Mouse (Mus musculus) cerebellum, adult 8-10 months (tissue): ENCODE results near the gene Prkar2b.

Experiments
- DNase-seq: peaks from one replicate; pipeline ENCODE4 v3.0.0; 2022

The Prkar2b gene

DNA sequence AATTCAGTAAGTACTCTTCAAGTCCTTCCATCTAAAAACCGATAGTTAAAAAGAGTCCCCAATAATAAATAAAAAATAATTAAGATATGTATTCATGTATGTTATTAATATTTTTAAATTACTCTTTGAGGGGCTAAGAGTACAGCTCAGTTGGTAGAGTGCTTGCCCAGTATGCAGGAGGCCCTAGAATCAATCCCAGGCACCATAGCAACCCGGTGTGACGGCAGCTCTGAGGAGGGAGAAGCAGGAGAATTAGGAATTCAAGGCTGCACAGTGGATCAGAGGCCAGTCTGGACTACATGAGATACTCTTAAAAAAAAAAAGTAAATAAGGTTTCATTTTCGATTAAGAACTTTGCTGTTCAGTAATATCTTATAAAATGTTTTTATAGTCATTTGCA is 53.5 kb downstream of the Prkar2b start:
- DNase-seq: no peak

DNA sequence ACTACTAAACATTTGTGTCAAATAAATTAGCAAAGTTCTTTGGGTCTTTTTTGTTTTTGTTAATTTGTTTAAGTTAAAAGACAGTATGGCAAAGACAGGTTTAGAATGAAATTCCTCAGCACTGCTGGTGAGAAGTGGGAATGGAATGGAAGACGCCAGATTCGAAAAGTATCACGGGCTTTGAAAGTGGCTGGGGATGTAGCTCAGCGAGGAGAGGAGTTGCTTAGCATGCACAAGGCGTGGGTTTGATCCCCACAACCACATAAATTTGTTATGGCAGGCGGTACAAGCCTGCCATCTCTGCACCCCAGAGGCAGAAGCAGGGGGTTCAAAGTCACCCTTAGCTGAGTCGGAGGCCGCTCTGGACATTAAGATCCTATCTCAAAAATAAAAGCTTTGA is 54.1 kb downstream of the Prkar2b start:
- no peak for DNase-seq

DNA sequence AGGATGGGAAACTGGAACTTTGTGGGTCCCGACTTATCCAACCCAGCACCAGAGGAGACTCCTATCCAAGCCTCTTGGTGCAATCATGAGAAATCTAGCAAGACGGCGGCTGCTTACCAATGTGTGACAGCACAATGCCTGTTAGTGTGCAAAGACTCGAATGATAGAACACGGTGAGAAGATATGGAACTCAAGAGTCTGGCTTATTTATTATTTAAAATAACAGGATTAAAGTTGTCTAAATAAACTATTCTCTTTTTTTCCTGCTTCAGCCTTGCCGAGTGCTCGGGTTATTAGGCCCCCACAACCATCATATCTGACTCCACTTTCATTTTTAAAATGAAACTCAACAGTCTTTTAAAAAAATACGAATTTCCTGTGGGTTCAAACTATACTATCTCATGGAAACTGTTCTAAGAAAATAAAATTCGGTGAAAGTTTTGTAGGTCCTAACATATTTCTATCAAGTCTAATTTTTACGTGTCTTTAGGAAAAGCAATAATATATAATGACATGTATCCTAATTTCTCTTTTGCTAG is 54.6 kb downstream of the Prkar2b start:
- no peak for DNase-seq

DNA sequence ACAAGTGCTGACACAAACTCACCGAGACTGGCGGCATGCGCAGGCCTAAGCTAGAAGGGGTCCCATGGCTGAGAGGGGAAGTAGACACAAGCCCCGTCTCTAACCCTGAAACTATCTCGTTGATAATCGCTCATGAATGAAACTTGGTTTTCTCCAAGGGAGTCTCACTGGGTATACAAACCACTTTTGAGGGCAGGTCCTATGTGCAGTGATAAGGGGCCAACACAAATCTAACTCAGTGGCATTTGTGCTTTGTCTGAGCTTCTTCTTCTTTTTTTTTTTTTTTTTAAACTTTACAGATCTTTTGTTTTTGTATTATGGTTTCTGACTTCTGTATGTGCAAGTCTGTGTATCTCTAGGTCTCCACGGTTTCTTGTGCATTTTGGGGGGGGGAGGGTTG is 60.6 kb downstream of the Prkar2b start:
- DNase-seq: no peak

DNA sequence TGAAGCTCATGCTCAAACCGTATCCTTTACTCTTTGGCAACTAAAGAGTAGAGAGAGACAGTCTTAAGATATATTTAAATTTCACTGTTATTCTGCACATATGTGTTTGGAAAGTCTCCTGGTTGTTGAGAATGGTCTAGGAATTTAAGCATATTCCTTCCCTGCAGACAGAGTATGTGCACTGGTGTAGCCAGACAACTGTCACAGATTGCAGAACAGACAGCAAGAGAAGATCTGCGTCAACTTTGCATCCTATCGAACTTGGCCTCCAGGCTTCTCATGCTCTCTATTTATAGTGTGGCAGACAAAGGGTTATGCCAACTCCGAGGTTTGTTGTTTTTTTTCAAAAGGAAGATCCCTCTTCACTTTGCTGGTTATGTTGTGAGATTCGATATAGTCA is 62.4 kb downstream of the Prkar2b start:
- DNase-seq: no peak

DNA sequence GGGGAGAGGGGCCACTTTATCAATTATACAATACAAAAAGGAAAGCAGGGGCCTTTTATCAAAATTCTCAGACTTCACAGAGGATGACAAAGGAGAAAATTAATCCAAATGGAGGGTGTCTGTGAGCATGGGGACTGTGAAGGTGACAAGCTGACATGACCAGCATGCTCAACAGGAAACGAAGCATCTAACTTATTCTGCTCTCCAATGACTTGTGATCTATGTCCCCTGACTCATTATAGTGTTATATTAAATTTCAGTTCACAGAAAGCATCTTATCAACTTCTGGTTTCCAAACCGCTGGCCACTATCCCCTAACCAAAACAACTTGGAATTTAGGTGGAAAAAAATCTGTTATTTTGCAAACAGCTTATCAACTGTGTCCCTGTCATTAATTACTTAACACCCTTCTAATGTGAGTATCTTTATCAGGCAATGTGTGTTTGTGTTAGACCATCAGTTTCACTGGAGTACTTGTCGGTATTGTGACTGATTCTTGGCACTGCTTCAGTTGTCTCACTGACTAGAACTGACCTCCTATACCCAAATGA is 63.7 kb downstream of the Prkar2b start:
- DNase-seq: no peak

DNA sequence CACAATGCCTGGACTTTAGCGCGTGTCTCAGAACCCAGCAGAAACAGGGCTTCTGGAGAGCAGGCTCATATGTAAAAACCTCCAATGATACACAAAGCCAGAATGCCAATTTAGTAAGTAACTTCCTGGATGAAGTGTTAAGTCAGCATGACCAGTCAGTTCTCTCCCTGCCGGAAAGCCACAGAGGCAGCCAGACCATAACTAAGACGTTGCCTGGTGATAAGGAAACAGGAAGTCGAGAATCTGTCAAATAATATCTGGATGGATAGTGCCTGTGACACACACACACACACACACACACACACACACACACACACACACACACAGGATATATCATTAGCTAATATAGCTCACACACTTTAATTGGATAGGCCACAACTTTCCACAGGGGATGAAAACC is 64.2 kb downstream of the Prkar2b start:
- DNase-seq: no peak

DNA sequence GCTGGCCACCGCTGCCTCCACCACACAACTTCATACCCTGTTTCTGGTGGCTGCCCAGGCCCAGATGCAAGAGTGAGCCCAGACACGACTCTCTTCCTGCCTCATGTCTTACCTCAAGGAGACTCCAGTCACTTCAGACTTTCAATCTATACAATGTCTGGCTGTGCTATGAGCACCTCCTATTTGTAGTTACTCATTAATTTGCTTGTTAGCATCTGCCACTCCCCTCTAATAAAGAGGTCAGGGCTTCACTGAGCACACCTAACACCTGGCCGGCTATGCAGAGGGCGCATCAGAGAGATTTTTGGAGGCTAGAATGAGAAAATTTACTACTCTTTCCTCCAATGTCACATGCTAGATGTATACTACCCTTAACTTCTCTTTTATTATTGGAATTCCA is 70.5 kb downstream of the Prkar2b start:
- DNase-seq: no peak

DNA sequence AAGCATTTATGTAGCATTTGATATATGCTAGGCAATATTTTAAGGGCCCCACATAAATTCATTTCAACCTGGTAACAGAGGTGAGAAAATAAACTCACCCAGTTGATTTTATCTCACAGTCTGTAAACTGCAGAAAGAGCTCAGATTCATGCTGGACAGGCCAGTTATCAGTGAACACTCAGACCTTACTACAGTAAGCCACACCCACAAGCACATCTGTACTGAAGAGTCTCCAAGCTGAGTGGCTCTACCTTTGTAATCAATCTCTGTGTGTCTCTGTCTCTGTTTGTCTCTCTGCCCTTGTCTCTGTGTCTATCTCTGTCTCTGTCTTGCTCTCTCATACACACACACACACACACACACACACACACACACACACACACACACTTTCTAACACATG is 71.4 kb downstream of the Prkar2b start:
- no peak for DNase-seq

DNA sequence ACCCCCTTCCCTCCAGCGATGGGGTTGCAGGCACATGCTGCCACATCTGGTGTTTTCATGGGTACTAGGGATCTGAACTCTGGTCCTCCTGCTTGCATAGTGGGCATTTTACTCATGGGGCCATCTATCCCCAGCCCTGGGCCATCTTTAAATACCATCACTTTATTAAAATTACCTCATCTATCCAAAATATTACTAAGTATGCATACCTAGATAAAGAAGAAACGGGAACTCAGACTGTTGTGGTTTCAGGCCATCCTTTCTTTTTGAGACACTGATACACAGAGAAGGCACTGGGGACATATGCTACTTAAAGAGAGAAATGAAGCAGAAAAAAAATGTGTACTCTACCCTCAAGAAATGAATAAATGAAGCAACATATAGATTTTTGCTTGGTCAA is 74.6 kb downstream of the Prkar2b start:
- no peak for DNase-seq

DNA sequence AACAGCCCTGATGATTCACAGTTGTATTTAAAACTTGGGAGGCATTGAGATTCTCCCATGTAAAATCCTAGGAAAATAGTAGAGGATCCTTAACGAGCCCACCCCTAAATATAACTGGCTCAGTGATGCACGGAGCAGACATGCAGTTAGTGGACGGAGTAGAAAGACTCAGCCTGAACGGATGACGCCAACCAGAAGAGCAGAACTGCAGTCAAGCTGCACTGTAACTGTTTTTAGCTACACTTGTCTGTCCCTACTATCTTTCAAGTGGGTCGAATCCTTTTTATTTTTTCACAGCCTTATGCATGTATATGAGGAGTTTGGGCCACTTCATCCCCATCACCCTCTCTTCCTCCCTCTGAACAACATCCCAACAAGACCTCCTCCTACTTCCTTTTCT is 75.4 kb downstream of the Prkar2b start:
- no peak for DNase-seq

DNA sequence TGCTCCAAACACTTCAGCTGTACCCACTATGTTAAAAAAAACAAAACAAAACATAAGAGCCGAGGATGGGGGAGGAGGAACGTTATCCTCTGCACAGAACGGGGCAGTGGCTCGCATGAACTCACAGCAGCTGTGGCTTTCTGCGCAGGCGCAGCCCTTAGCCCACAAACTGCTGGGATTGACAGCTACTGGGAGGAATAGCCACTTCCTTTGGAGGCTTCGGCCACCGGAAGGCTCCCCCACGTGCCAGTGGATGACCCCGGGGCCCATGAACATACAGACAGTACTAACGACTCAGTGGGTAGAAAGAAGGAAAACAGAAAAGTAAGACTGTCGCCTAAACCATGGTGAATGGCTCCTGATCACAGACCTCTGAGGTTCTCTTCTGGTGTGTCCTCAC is 76.4 kb downstream of the Prkar2b start:
- no peak for DNase-seq

DNA sequence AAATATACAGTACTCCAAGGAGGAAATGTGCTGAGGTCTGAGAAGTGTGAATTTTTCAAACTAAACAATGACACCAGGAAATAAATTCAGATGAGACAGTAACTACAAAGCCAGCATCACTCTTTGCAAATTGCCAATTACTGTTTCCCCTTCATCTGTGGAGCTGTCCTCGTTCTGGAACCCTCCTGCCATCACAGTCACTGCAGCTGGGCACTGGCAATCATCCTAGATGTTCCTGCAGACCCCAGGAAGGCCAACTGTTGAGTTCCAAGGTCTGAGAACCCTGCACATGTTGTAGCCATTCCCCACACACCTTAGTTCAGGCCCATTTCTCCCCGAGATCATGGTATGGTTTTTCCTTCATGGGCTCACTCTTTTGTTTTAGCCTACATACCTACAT is 76.9 kb downstream of the Prkar2b start:
- no peak for DNase-seq

DNA sequence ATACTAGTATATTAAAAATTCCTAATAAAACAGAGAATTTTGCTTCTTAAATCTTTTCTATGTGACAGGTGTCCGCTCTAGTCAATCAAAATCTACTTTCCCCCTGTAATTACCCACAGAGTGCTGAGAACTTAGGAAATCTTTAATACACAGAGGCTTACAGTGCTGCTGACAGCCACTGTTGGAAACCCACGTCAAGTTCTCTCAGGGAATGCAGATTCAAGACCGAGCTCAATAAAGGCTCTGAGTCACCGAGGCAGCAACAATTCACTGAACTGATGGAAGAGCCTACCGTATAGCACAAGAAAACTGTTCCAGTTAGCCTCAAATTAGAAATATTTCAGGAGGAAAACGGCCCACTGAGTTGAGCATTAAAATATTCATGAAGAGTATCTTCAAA is 77.3 kb downstream of the Prkar2b start:
- DNase-seq: no peak

DNA sequence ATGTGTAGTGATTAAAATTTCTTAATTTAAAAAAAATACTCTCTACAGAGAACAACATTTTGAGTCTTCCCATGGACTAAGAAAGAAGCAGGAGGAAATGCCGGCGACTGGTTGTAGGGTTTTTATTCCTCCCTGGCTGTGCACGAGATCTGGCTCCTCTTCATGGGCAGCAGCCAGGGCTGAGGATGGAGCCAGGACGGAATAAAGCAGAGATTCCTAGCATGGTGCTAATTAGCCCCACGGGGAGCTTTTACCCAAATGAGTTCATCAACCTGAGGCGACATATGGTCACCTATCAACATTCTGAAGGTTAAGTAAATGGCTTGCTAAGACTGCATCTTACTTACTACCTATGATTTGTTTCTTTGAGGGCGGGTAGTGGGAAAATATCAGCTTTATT is 77.9 kb downstream of the Prkar2b start:
- peak; percentile 52 for DNase-seq

DNA sequence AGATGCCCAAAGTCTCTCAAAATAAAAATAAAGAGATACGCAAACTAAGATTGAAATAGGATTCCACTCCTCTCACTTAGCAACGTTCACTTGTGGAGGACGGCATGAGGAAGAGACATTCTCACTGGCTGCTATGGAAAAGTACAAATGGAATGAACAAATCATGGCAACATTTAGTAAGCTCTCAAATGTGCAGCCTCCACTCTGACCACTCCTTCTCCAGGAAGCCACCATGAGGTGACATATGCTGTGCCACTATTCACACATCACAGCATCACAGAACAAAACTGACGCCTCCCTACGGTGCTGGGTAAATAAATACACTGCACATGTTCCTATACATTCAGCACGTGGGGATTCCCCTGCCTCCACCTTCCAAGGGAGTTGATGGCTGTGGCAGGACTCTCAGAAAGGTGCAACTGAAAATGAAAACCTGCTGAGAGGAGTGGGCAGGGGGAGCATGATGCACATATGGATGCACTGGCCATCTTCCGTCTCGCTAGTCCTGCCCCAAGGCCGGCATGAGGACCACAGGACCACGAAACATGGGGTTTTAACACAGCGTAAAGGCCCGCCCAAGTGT is 83.4 kb downstream of the Prkar2b start:
- no peak for DNase-seq

DNA sequence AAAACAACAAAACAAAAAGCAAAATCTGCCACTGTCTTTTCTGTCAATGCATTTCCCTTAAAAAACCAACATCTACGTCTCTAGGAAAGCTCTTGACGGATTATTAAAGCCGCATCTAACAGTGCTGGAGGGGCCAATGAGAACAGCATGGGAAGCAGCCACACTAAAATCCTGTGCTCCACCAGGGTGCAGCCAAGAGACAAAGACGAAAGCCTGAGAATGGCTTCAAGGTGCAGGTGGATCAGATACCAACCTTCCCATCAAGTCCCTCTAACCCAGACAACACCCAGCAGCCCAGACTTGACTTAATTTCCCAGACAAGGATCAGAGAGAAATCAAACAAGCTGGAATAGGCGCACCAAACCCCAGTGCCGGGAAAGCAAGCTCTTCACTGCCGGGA is 84.6 kb downstream of the Prkar2b start:
- no peak for DNase-seq

DNA sequence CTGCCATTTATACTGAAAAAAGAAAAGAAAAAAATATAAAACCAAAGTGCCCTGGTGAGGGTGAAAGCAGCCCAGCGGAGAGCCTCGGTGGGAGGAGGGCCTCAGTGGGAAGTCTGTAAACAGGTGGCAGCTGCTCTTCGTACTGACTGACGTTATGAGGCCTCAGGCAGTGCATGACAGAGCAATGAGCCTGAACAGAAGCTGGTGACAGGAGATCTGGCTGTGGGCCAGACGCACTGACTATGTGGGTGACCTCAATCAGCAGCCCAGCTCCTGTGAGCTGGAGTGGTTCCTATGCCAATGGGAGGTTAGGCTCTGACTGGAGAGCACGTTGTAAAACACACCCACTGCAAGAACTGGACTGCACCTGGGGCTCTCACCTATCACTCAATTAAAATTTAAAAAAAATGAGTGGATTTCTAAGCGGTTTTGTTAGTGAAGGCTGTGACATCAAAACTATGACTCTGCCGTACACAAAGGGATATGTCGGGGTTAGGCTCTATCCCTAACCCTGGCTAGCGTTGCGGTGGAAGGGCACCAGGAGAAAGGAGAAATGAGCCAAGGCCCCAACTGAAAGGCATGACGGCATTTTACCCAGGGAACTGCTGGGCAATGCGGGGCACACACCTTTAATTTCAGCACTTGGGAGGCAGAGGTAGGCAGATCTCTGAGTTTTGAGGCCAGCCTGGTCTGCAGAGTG is 87.5 kb downstream of the Prkar2b start:
- peak; percentile 25 for DNase-seq

DNA sequence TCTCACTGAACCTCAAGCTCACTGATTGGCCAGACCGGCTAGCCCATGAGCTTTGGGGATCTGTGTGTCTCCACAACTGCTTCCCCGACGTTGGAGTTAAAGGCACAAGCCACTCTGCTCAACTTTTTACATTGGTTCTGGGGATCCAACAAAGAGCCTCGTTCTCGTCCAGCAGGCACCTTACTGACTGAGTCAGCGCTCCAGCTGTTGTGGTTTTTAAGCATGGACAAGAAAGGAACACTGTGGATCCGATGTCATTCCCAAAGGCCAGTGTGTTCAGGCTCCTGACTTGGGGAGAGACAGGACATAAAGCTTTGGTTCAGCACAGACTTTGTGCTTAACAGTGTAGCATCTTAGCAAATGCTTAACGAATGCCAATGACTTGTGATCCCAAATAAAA is 89.5 kb downstream of the Prkar2b start:
- DNase-seq: no peak

DNA sequence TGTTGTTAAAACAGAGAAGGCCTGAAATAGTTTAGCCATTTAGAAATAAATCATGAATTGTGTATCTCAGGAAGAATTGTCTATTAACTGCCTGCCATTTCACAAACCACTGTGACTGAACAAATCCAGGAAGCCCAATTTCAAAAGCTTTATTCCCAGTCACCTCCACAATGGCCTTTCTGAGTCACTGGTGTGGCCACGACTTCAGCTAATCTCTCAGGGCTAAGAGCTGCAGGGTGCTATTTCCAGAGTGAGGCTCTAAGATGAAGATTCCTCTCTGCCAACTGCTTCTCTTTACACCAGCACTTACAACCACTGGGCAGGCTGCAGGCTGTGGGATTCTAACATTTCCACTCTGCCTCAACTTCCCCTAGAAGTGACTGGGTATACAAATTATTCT is 92.0 kb downstream of the Prkar2b start:
- no peak for DNase-seq

DNA sequence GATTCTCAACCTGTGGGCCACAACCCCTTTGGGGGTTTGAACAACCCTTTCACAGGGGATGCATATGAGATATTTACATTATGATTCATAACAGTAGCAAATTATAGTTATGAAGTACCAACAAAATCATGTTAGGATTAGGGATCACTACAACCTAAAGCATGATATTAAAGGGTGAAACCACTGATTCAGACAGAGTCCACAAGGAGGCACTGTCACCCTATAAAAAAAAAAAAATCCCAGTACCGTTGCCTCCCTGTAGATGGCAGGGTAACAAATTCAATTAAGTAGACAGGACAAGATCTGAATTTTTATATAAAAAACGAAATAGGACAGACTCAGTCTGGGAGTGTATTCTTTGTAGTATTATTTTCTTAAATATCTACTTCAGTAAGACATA is 93.6 kb downstream of the Prkar2b start:
- DNase-seq: peak; percentile 38

DNA sequence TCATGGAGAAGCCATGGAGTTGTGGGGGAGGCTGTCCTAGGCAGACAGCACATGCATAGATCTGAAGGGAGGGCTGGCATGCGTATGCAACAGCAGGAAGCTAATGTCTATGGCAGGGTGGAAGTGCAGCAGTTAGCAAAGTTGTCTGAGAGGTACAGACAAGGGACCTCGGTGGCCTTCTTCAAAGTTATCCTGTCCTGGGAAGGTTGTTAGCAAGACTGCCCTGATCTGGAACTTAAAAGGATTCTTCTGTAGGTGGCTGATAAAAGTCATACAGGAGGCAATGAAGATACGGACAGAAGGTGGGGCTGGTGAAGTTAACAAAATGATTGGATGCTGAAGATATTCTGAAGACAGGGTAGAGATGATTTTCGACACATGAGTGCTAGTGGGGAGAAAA is 94.7 kb downstream of the Prkar2b start:
- DNase-seq: no peak

DNA sequence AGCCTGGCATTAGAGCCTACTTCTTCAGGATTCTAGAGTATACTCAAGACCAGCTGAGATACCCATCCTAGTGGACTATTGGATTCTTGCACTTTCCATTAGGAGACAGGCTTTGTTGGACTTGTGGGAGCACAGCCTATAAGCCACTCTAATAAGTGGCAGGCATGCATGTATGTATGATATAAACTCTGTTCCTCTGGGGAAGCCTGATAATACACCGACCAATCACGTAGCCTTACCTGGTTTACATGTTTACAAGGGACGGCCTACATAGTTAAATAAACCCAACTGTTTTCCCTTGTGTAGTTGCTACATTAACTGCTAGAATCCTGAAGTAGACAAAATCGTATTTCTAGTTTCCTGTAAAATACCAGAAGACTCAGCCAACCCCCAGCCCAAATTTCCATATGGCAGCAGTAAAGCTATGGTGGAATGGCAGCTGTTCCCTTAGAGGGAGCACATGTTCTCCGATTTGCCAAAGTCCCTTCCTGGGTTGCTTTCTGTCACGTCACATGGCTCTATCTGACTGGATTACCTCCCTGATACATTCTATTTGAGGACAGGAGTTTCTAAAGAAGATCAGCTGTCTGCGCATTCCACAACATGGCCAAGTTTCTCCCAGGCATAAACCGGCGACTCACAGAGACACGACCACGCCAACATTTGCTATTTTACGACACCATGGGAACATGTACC is 95.4 kb downstream of the Prkar2b start:
- DNase-seq: no peak

DNA sequence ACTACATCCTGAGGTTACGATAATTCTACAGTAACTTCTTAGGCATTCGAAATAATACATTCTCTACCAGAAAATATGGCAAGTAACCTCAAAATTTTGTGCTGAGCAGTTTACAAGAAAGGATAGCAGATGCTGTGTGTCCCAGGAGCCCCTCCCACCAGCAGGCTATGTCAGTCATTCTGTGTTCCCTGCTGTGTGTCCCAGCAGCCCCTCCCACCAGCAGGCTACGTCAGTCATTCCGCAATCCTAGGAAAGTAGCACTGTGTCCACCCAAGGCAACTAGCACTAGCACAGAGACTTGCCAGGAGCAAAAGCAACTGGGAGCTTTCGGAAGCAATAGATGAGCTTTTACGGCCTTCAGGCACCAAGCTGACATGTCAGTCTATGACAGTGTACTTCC is 97.0 kb downstream of the Prkar2b start:
- DNase-seq: no peak
